Mouse (Mus musculus) ES-Bruce4 (cell line): Measurements from ENCODE around the gene Slc2a12.

Source experiments
- CTCF ChIP-seq: IDR thresholded peaks from one replicate; pipeline ENCODE4 v1.8.1; 2011; ENCODE audit warnings: low read depth, low read length
- EP300 ChIP-seq: IDR thresholded peaks from 2 replicates; pipeline ENCODE4 v1.6.1; 2011; ENCODE audit warnings: low read depth, low read length; ENCODE audit not compliant: insufficient read depth

GRCm38 (mm10) chr10:22712955-22713354 lies 68.1 kb downstream of the Slc2a12 start:
- TF ChIP-seq CTCF, result no peak
- TF ChIP-seq EP300, result no peak
